Mouse (Mus musculus): Measurements from ENCODE around the gene Naa25. TPM values are rescaled to one million over a fixed set of nuclear protein-coding genes. Genes with fewer than 3 reads are reported as not detected.

Naa25 gene
- total RNA-seq, 1 experiment: 92.3 TPM

DNA sequence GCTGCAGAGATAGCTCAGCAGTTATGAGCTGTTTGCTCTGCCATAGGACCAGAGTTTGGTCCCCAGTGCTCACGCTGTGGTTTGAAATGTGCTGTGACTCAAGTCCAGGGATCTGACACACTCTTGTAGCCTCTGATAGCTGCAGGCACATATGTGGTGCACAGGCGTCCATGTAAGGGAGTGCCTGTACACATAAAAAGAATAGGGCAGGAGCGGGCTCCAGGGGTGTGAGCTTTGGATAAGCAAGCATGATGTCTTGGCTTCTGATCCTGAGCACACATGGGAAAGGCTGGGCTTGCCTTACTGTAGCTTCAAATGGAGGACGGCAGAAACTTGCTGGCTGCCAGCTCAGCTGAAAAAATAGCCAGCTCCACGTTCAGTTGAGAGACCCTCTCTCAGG lies 2.1 kb upstream of the Naa25 start:
- Histone ChIP-seq H3K4me1 (ENCODE audit: control insufficient read depth in 2 of 2, insufficient read depth in 2 of 2, low read length in 2 of 2, poor library complexity in 1 of 2) (peaks cover 2 to 11% of the 10 kb centered on the region in 2 experiments; a peak in 2 of 4 replicates), H3K36me3 (ENCODE audit: control insufficient read depth, insufficient read depth, low read length, poor library complexity, severe bottlenecking) (peaks cover 3% of the 10 kb centered on the region; the same call in 1 of the 2 replicates), H3K4me3 (ENCODE audit: insufficient read depth in 1 of 2, low read depth in 1 of 2, low read length in 2 of 2, poor library complexity in 1 of 2, severe bottlenecking in 1 of 2) (no peak overlapping the region), H3K9ac (ENCODE audit: insufficient read depth, low read depth, low read length, poor library complexity, severe bottlenecking) (no peak overlapping the region), H3K9me3 (ENCODE audit: control insufficient read depth, insufficient read depth, low read depth, low read length) (no peaks in the 10 kb centered on the region), H3K27ac (ENCODE audit: insufficient read depth, low read depth, low read length, poor library complexity, severe bottlenecking) (no peak overlapping the region)
- in situ Hi-C loops (cut with MboI; ENCODE audit: low sequenced_read_pairs in 2 of 2, unreplicated experiment in 2 of 2): no loop called here
- no peak for DNase-seq (ENCODE audit: low read depth, low spot score)
- no peak for TF ChIP-seq MAFK (IDR thresholded peaks at IDR 0.05; ENCODE audit: insufficient read depth, low read depth, low read length)
- no peak for TF ChIP-seq ZNF384 (IDR thresholded peaks at IDR 0.05; ENCODE audit: low read depth, low read length)
- TF ChIP-seq ZC3H11A (IDR thresholded peaks at IDR 0.05; ENCODE audit: borderline replicate concordance, low read depth, low read length): no peak
- TF ChIP-seq CHD2 (IDR thresholded peaks at IDR 0.05; ENCODE audit: low read depth, low read length): no peak
- no peak for TF ChIP-seq HCFC1 (IDR thresholded peaks at IDR 0.05; ENCODE audit: borderline replicate concordance, insufficient read depth, low read length)

- peak; percentile 25 for DNase-seq (ENCODE audit: low read depth, low spot score)
- H3K9me3 ChIP-seq (ENCODE audit: control insufficient read depth, insufficient read depth, low read depth, low read length): no peaks in the 10 kb centered on the region
- peak overlapping the region; percentile 99 for H3K9ac ChIP-seq (ENCODE audit: insufficient read depth, low read depth, low read length, poor library complexity, severe bottlenecking)
These were observed 619 bp downstream of the Naa25 start for GRCm38 (mm10) chr5:121398146-121398964.

GRCm38 (mm10) chr5:121398965-121399462 lies 1.3 kb downstream of the Naa25 start:
- Histone ChIP-seq H3K4me3 (ENCODE audit: insufficient read depth in 1 of 2, low read depth in 1 of 2, low read length in 2 of 2, poor library complexity in 1 of 2, severe bottlenecking in 1 of 2) (peak overlapping the region; percentile 93 to 98), H3K4me1 (ENCODE audit: control insufficient read depth in 2 of 2, insufficient read depth in 2 of 2, low read length in 2 of 2, poor library complexity in 1 of 2) (peaks cover 2 to 20% of the 10 kb centered on the region in 2 experiments; a peak in 2 of 4 replicates), H3K9me3 (ENCODE audit: control insufficient read depth, insufficient read depth, low read depth, low read length) (no peaks in the 10 kb centered on the region), H3K36me3 (ENCODE audit: control insufficient read depth, insufficient read depth, low read length, poor library complexity, severe bottlenecking) (peaks cover 14% of the 10 kb centered on the region; the same call in 1 of the 2 replicates), H3K9ac (ENCODE audit: insufficient read depth, low read depth, low read length, poor library complexity, severe bottlenecking) (peak overlapping the region; percentile 46; the same call in 1 of the 2 replicates), H3K27ac (ENCODE audit: insufficient read depth, low read depth, low read length, poor library complexity, severe bottlenecking) (no peak overlapping the region)
- in situ Hi-C loops (cut with MboI; ENCODE audit: low sequenced_read_pairs in 2 of 2, unreplicated experiment in 2 of 2): no loop called here
- TF ChIP-seq ZNF384 (IDR thresholded peaks at IDR 0.05; ENCODE audit: low read depth, low read length) (peak; percentile 75), MAFK (IDR thresholded peaks at IDR 0.05; ENCODE audit: insufficient read depth, low read depth, low read length) (no peak)
- DNase-seq (ENCODE audit: low read depth, low spot score): no peak

More at GRCm38 (mm10) chr5:121398146-121398964, 619 bp downstream of the Naa25 start:
- in situ Hi-C loops (cut with MboI; ENCODE audit: low sequenced_read_pairs in 2 of 2, unreplicated experiment in 2 of 2): no loop called here
- Histone ChIP-seq H3K4me1 (ENCODE audit: control insufficient read depth in 2 of 2, insufficient read depth in 2 of 2, low read length in 2 of 2, poor library complexity in 1 of 2) (peaks cover 2 to 17% of the 10 kb centered on the region in 2 experiments; a peak in 2 of 4 replicates), H3K27ac (ENCODE audit: insufficient read depth, low read depth, low read length, poor library complexity, severe bottlenecking) (peak overlapping the region; percentile 75), H3K36me3 (ENCODE audit: control insufficient read depth, insufficient read depth, low read length, poor library complexity, severe bottlenecking) (peaks cover 11% of the 10 kb centered on the region; the same call in 1 of the 2 replicates), H3K4me3 (ENCODE audit: insufficient read depth in 1 of 2, low read depth in 1 of 2, low read length in 2 of 2, poor library complexity in 1 of 2, severe bottlenecking in 1 of 2) (peak overlapping the region; percentile 93 to 98)
- TF ChIP-seq ZNF384 (IDR thresholded peaks at IDR 0.05; ENCODE audit: low read depth, low read length) (no peak), MAFK (IDR thresholded peaks at IDR 0.05; ENCODE audit: insufficient read depth, low read depth, low read length) (no peak), HCFC1 (IDR thresholded peaks at IDR 0.05; ENCODE audit: borderline replicate concordance, insufficient read depth, low read length) (no peak), ZC3H11A (IDR thresholded peaks at IDR 0.05; ENCODE audit: borderline replicate concordance, low read depth, low read length) (no peak), CHD2 (IDR thresholded peaks at IDR 0.05; ENCODE audit: low read depth, low read length) (no peak)

GRCm38 (mm10) chr5:121399540-121399939 lies 1.8 kb downstream of the Naa25 start:
- no peak for TF ChIP-seq ZNF384 (IDR thresholded peaks at IDR 0.05; ENCODE audit: low read depth, low read length)
- TF ChIP-seq MAFK (IDR thresholded peaks at IDR 0.05; ENCODE audit: insufficient read depth, low read depth, low read length): no peak
- no peak for TF ChIP-seq HCFC1 (IDR thresholded peaks at IDR 0.05; ENCODE audit: borderline replicate concordance, insufficient read depth, low read length)
- H3K9ac ChIP-seq (ENCODE audit: insufficient read depth, low read depth, low read length, poor library complexity, severe bottlenecking): peak overlapping the region; percentile 46; the same call in 1 of the 2 replicates
- peak overlapping the region in 1 of 2 experiments; percentile 98; a peak in 2 of 4 replicates for H3K4me3 ChIP-seq (ENCODE audit: insufficient read depth in 1 of 2, low read depth in 1 of 2, low read length in 2 of 2, poor library complexity in 1 of 2, severe bottlenecking in 1 of 2)
- no peak overlapping the region for H3K27ac ChIP-seq (ENCODE audit: insufficient read depth, low read depth, low read length, poor library complexity, severe bottlenecking)
- in situ Hi-C loops (cut with MboI; ENCODE audit: low sequenced_read_pairs in 2 of 2, unreplicated experiment in 2 of 2): no loop called here
- peaks cover 2 to 20% of the 10 kb centered on the region in 2 experiments; a peak in 2 of 4 replicates for H3K4me1 ChIP-seq (ENCODE audit: control insufficient read depth in 2 of 2, insufficient read depth in 2 of 2, low read length in 2 of 2, poor library complexity in 1 of 2)
- no peak for DNase-seq (ENCODE audit: low read depth, low spot score)
- H3K36me3 ChIP-seq (ENCODE audit: control insufficient read depth, insufficient read depth, low read length, poor library complexity, severe bottlenecking): peaks cover 14% of the 10 kb centered on the region; the same call in 1 of the 2 replicates
- H3K9me3 ChIP-seq (ENCODE audit: control insufficient read depth, insufficient read depth, low read depth, low read length): no peaks in the 10 kb centered on the region
